Mouse (Mus musculus) layer of hippocampus, postnatal 14 days (tissue): ENCODE measurements around the gene Ubqln1. TPM values are rescaled to one million over a fixed set of nuclear protein-coding genes. Genes with fewer than 3 reads are reported as not detected.

ENCODE experiments used
- DNase-seq, 2 experiments: peaks; one replicate each; pipeline ENCODE4 v3.0.0; 2021 to 2022; ENCODE audit warnings: low spot score in 2 of 2, mixed read lengths in 1 of 2
- long read RNA-seq, 2 experiments: library from polyadenylated mRNA; stranded (forward); transcript quantifications; one replicate each; pipeline ENCODE4 v2.0.0; 2021
- total RNA-seq, 2 experiments: library from RNA; stranded (reverse); gene quantifications; 2 replicates each; pipeline ENCODE4 v1.2.3; 2021

The Ubqln1 gene
- total RNA-seq, result 100 to 1,000 TPM; 135 TPM
- long read RNA-seq, experiment 1, transcript Ubqln1-201 (11 exons, 3,686 nt), result major isoform, 42 of 97 reads
- long read RNA-seq, experiment 1, transcript Ubqln1-202 (10 exons, 3,561 nt), result minor isoform, 36 of 97 reads
- long read RNA-seq, experiment 1, partial matches to known transcripts, result 7 of 97 reads
- long read RNA-seq, experiment 1, other reads (novel, unspliced or antisense), result 12 of 97 reads
- long read RNA-seq, experiment 2, transcript Ubqln1-202 (10 exons, 3,561 nt), result major isoform, 56 of 136 reads
- long read RNA-seq, experiment 2, transcript Ubqln1-201 (11 exons, 3,686 nt), result minor isoform, 52 of 136 reads
- long read RNA-seq, experiment 2, partial matches to known transcripts, result 6 of 136 reads
- long read RNA-seq, experiment 2, other reads (novel, unspliced or antisense), result 22 of 136 reads

DNA sequence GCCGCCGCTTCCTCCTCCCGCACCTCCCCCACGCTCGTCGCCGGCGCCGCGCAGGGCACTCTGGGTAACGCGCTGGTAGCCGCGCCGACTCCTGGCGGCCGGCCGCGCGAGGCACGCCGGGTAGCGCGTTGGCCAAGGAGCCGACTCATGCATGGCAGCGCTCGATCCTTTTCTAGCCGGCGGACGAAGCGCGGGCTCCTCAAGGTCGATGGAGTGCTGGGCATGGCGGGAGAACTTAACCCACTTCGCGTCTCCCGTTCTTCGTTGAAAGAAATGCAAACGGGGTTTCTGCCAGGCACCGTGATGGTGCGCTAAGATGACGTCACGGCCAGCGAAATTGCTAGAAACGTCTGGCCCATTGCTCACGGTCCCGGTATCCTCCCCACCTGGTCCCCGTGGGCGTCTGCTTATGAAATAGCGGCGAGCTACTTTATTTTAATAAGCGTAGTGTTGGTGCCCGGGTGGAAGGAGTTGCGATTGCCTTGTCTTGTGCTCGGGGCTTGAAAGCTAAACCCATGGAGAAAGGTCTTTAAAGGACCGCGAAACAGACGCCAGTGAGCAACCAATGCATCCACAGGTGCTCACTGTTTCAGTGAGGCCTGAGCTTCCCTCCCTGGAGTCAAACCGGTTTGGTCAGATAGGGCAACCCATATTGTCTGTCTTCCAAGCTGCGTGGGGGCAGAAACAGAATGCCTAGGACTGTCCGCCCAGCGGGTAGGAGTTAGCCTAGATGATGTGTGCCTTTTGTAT is at the start of gene Ubqln1:
Ubqln1 (minus strand) TSS at position 62 of the 750 bp plus-strand sequence.
- peak; percentile 91 for DNase-seq

- no peak for DNase-seq
Measured at GRCm38 (mm10) chr13:58263546-58263945, 48.1 kb upstream of the Ubqln1 start.

- no peak for DNase-seq
Measured at GRCm38 (mm10) chr13:58261674-58262073, 46.2 kb upstream of the Ubqln1 start.

DNA sequence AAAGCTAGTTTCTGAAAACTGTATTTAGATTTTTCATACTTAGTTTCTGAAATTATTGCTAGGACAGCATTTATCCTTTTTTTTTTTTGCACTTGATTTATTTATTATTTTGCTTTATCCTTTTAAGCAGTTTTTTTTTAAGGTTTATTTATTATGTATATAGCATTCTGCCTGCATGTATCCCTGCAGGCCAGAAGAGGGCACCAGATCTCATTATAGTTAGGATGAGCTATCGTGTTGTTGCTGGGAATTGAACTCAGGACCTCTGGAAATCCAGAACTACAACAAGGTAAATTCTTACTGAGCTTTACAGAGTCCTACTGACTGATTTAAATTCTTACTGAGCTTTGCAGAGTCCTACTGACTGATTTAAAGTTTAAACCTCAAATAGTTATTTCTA is 37.8 kb upstream of the Ubqln1 start:
- DNase-seq, result no peak

DNA sequence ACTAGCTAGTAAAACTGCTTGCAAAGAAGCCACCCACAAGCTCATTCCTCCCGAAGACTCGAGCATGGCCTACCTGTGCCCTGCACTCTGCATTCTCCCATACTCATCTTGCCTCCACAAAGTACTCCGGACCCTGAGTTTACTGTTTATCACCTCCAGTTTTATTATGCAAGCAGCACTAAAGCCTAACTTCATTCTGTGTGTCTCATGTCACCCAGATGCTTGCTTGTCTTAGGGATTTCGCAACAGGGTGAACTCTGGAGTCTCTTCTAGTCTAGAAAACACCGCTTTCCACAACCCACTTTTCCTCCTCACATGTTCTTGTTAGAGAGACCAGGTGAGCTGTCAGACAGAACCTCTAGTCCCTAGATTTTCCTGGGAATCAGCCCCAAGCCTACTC is 33.5 kb upstream of the Ubqln1 start:
- no peak for DNase-seq

DNA sequence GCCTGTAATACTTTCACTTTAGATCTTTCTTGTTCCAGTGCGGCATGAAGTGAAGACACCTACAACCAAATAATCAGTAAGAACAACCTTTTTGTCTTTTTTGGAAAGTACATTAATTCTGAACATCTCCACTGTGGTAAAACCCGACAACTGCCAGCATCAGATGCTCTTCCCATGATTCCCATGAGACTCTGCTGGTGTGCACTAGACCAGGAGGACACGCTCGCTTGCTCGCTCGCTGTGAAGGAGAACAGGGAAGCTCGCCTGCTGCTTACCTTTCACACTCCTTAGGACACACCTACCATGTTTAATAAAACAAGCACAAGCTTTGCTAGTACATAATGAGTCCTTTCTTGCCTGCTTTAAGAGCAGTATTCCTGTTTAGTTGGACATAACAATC is 21.1 kb upstream of the Ubqln1 start:
- no peak for DNase-seq

DNA sequence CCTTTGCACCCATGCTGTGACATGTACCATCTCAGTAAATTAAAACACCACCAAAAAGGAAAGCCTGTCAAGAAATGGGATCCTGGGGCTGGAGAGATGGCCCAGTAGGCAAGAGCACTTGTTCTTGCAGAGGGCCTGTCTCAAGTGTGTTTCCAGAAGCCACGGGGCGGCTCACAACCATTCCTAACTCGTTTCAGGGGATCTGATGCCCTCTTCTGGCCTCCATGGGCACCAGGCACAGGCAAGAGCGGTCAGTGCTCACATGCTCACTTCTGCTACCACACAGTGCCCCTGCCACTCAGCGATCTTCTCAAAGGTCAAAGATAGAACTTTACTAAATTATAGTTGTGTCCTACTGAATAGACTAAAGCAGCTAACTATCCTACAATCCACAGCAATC is 17.2 kb upstream of the Ubqln1 start:
- peak; percentile 15 to 28 for DNase-seq

DNA sequence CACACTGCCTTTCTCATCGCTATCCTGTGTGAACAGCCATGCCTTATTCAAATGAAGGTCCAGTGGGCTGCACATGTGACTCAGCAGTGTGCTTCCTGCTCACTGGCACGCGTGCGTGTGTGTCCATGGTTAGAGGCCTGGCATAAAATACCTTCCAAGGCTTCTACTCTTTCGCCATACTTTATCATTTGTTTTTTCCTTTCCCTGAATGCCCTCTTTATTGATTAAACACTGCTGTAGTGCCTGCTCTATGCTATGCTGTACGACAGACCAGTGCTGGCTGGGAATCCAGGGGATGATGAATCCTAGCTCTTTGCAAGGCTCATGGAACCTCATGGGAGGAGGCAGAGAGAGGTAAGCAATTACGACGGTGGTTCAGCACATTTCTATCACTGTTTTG is 16.6 kb upstream of the Ubqln1 start:
- no peak for DNase-seq

DNA sequence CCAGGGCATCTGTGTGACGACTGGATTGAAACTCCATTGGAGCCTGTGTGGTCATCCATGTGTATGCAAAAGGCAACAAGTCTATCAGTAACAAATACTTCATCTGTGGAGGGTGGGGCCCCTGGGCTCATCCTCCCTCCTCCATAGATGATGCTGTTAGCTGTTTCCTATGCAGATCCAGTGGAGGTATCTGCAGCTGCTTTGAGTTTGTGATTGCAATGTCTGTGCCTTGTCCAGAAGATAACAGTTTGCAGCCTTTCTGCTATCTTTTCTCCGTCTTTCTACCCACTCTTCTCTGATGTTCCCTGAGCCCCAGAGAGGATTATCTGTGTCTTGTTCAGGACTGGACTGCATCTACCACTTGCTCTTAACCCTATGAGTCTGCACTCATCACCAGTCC is 13.2 kb upstream of the Ubqln1 start:
- DNase-seq, result no peak

GRCm38 (mm10) chr13:58225694-58226093 is 10.2 kb upstream of the Ubqln1 start:
- DNase-seq, result no peak

GRCm38 (mm10) chr13:58220206-58220605 is 4.8 kb upstream of the Ubqln1 start:
- DNase-seq, result no peak

GRCm38 (mm10) chr13:58217536-58217935 is 2.1 kb upstream of the Ubqln1 start:
- DNase-seq, result no peak

GRCm38 (mm10) chr13:58216395-58216794 is 942 bp upstream of the Ubqln1 start:
- no peak for DNase-seq

- DNase-seq, result no peak
Measured at GRCm38 (mm10) chr13:58215253-58215591, 231 bp downstream of the Ubqln1 start.

DNA sequence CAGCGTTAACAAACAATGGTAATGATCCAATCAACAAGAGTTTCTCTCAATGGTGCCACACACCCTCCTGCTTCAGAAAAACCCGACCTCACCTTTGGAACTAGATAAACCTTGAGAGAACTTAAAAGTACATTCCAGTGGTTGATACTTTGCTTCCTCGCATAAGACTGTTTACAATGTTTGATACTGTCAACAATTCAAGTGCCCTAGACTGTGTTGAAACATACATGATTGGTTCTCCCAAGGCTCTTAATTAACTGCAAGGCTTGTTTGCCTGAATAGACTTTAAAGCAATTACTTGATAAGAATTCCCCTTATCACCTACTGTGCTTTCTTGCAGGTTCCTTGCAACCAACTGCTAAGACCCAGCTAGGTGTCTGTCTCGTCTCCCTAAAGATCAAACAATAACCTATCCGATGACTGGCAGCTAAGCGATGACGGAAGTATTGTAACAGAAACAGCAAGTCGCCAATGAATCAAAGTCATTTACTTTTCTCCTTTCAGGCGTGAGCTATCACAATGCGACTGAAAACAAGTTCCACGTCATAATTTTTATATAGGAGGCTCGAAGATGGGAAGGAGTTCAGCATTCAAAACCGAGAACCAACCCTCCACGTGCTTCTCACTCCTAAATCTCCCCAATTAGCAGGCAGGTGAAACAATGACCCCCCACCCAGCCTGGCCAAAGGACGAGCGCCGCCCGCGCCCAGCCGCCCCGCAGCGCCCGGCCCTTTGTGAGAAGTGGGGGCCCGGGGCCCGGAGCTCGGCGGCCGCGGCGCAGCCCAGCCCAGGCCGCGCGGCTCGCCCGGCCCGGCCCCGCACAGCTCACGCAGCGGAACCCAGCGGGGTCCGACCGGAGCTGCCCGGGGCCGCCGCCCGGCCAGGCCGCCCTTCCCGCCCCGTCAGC is 854 bp downstream of the Ubqln1 start:
- peak; percentile 13 for DNase-seq

- no peak for DNase-seq
Measured at GRCm38 (mm10) chr13:58213801-58214200, 1.7 kb downstream of the Ubqln1 start.

GRCm38 (mm10) chr13:58212530-58212929 is 2.9 kb downstream of the Ubqln1 start:
- no peak for DNase-seq

DNA sequence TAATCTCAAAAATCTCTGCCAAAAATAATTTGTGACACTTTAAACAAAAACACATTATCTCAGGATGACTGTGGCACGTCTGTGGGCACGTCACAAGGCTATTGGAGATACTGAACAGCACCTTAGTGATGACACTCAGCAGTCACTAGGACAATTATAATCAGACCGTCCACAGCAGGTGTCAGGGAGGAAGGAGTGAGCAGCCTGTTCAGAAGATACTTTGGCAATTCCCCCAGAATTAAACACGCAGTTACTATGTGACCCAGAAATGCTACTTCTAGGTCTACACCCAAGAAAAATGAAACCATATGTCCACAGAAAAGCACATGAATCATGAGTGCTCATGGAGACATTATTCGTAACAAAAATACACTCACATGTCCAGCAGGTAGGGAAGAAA is 5.0 kb downstream of the Ubqln1 start:
- DNase-seq, result peak in 1 of 2 experiments; percentile 26

GRCm38 (mm10) chr13:58206084-58206483 is 9.4 kb downstream of the Ubqln1 start:
- DNase-seq, result no peak

- no peak for DNase-seq
Measured at GRCm38 (mm10) chr13:58204986-58205385, 10.5 kb downstream of the Ubqln1 start.

- no peak for DNase-seq
Measured at GRCm38 (mm10) chr13:58204202-58204601, 11.3 kb downstream of the Ubqln1 start.

GRCm38 (mm10) chr13:58202903-58203302 is 12.6 kb downstream of the Ubqln1 start:
- no peak for DNase-seq
